Mouse (Mus musculus) C2C12 (cell line): ENCODE data around the gene Dgkd.

Experiments
- CTCF ChIP-seq: IDR thresholded peaks from one replicate; pipeline ENCODE4 v1.5.1; 2011; ENCODE audit not compliant: control insufficient read depth, insufficient read depth, insufficient read length
- MAX ChIP-seq: IDR thresholded peaks from one replicate; pipeline ENCODE4 v1.6.1; 2011; ENCODE audit warnings: mild to moderate bottlenecking, control low read depth
- MYOD1 ChIP-seq: IDR thresholded peaks from one replicate; pipeline ENCODE4 v1.6.1; 2011; ENCODE audit warnings: low read depth; ENCODE audit not compliant: control insufficient read depth, insufficient read length
- MYOG ChIP-seq: IDR thresholded peaks from one replicate; pipeline ENCODE4 v1.6.1; 2011; ENCODE audit not compliant: control insufficient read depth, insufficient read length; ENCODE audit errors: extremely low read depth
- USF1 ChIP-seq: IDR thresholded peaks from one replicate; pipeline ENCODE4 v1.6.1; 2011; ENCODE audit warnings: low read depth, mild to moderate bottlenecking, control low read depth, moderate library complexity

GRCm38 (mm10) chr1:87992716-87993115 is 139.6 kb downstream of the Dgkd start:
- TF ChIP-seq CTCF (no peak), USF1 (no peak), MYOD1 (no peak), MAX (no peak), MYOG (no peak)
